Mouse (Mus musculus) retina, embryonic 14.5 days (tissue): ENCODE data around the gene Brdt.
A peak's percentile ranks its signal among the peaks of the same experiment; 100 is the strongest.

ENCODE experiments used
- DNase-seq: peaks from one replicate; pipeline ENCODE4 v3.0.0-alpha.2; 2015; ENCODE audit warnings: low spot score

Gene Brdt

DNA sequence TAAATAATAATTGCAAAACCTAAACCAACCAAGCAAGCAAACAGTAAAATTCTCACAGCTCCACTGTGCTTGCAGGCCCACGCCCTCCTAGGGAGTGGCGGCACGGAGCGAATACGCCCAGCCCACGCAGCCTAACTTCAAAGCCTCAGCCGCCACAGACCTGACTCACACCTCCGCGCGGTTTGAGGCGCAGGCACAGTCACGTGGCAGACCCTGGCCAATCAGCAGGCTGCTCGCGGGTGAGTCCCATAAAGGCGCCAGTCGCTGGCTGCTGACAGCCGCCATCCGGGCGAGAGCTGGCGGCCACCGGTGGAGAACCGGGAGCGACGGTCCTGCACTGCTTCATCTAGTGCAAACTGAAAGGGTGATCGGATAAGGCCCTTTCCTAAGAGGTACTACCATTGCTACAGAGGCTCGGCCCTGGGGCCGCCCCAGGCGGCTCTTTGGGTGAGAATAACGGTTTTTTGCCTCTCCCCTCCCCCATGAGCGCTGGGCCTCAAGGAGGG is at the start of gene Brdt:
Gene Brdt, plus strand, starts transcription at position 244 of the 506 bp plus-strand sequence.
- DNase-seq = no peak

DNA sequence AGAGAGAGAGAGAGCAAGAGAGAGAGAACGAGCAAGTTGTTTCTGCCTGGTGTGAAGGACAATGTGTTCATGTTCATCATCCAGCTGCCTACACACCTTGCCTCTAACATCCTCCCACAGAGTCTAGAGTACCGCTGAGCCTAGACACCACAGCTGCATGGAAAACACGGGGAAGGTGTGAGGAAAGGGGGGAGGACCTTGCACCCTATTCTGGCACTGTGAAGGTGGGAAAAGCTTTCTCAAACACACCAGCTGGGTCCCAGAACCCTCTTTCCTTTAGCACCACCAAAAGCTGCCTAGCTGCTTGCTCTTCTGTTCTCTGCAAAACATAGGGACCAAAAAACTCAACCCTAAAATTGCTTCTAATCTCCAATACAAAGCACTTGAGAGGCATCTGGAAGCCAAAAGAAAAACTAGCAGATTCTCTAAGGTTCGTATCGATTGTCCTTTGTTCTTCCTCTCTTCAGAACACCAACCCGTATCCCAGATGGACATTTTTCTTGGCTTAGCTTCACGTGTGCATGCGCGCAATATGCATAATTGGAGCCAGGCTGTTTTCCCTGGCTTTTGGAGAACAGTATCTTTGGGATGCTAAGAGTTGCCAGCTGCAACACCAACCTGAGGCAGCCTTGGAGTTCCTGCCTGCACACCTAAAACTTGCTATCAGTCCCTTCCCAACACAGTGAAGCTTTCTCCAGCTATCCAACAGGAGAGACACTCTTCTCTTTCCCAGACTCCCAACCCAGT is 48.2 kb upstream of the Brdt start:
- DNase-seq = no peak

DNA sequence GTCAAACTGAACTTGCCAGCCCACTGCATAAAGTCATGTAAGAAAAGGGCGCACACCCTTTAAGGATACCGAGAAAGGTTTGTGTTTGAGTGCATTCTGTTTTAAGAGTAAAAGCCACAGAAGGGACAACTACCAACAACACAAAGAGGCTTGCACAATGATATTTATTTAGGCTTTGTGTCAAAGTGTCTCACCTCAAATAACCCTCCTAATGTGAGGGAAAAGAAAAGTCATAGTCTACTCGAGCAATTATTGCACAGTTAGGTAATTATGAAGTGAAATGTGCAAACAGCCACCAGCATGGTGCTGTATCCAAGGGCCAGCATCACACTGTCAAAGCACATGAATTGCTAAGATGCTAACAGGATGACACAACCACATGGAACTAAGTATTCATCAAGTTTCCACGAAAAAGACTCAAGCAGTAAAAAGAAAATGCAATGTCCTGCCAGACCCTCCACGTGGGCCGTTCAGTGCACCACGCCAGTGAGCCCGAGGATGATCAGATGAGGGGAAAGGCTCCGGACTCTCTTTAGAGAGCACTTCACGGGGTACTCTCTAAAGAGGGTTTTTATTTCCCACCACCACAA is 46.9 kb upstream of the Brdt start:
- no peak for DNase-seq

DNA sequence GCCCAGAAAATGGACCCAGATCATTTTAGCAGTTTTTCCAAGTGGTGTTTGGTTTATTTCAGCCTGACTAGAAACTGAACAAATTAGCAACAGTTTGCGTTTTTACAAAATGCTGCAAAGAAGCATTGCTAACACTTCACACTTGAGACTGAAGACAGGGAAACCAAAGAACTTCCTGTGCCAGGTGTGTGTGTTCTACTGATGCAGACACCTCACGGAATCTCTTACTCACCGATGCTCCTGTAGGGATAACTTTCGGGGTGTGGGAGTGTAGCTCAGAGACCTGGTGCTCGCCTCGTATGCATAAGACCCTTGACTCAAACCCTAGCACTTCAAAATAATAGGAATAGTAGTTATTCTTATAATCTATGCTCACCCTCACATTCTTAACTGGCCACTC is 45.4 kb upstream of the Brdt start:
- no peak for DNase-seq

DNA sequence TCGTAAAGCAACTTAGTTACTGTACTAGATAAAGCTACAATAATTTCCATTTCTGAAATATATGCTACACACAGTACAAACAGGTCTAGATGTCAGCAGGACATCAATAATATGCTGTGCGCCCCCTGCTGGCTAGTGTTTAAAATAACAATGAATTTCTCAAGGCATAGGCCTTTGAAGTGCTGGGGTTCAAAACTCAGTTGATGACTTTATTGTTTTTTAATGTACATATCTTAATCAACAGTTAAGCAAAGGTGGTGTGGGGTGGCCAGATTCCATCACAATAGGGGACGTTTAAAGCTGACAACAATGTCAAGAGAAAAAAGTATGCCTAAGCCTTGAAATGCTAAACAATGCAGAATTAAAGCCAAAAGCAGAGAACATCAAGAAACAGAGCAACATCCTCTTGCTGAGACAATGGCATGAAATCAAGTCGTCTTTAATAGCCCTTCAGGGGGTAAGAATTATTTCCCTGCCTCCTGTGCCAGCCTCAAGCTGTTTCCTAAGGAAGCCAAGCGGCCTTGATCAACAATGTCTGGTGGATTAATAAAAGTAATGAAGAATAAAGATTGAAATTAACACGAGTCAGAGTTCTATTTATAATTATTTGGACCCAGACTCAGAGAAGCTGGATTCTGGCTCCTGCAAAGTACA is 43.6 kb upstream of the Brdt start:
- DNase-seq = peak; percentile 86

DNA sequence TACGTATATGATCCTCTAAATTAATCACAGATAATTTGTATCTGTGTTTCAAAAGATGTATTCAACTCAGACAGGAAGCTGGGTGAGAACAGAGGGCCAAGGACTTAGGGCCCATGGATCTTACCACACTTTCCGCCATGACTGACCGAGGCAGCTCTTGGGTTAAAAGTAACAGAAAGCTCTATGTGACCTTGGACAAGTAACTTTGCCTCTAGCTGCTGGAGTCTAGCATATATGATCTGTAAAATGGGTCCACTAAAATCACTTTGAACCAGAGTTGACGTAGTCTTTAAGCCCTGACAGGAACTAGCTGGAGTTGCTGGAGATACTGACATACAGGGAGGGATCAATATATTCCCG is 43.1 kb upstream of the Brdt start:
- DNase-seq = peak; percentile 2

DNA sequence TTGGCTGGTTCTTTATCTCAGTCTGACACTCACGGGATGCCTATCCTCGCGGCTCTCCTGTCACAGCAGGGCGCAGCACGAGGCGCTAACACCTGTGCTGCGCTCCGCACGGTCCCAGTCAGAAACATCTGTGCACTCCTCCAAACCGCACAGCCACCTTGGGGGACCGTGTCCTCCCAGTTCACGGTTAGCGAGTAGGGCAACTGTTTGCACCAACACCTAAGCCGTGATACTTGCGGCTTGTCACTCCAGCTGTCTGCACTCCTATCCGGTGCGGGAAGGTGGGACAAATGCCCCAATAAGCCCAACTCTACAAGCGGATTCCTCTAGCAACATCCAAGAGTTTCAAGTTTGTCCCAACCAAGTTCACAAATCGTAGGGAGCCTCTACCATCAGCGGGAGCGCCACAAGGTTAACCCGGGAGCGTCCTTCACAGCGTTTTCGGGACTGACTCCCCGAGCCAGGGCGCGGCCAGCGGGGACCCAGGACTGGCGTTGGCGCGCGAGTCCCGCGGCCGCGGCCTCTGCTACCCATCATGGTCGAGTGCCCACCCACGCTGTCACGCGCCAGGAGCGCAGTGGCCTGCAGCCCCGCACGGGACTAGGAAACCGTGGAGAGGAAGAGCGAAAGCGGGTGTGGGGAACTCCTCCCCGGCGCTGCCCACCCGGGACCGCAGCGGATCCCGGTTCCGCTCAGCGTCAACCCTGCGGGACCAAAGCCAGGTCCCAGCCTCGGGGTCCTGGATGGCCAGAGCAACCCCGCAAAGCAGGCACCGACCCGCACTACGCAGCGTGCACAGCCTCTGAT is 42.3 kb upstream of the Brdt start:
- DNase-seq = peak; percentile 52

DNA sequence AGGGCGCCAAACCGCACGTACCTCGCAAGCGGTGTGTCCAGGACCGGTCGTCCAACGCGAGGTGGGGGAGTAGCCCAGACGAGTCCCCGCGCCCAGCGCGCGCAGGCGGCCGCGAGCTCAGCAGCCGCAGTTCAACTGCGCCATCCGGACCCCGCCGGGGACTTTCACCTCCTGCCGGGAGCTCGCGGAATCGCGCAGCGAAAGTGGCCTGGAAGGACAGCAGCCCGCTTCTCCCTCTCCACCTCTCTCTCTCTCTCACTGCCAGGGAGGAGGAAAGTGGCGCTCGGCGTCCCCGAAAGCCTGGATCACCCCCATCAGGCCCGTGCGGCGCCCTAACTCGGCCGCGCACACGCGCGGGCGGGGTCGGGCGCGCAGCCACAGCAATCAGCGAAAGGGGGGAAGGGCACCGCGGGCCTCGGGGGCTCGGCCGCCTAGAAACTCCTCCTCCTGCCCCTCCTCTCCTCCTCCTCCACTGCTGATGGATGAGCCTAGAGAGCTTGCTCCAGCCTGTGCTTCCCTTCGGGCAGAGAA is 41.7 kb upstream of the Brdt start, which contains the start of gene Tgfbr3:
Gene Tgfbr3, minus strand, starts transcription at position 396 of the 531 bp plus-strand sequence.
- peak; percentile 82 for DNase-seq

DNA sequence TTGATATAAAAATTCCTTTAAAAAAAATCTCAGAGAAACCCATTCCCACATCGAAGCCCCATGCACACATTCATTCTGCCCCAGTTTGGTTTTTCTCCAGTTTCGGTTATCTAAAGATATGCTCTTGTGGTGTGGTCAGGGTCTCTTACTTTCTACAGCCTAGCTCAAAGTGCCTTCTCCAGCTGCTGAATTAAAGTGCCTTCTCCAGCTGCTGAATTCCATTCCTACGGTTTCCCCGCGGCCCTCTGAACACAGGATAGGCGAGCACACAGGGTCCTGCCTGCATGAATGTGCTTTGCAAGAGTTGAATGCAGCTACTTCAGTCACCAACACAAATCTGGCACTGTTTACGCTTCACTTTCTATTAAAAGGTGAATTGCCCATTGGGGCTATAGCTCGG is 41.0 kb upstream of the Brdt start:
- no peak for DNase-seq

DNA sequence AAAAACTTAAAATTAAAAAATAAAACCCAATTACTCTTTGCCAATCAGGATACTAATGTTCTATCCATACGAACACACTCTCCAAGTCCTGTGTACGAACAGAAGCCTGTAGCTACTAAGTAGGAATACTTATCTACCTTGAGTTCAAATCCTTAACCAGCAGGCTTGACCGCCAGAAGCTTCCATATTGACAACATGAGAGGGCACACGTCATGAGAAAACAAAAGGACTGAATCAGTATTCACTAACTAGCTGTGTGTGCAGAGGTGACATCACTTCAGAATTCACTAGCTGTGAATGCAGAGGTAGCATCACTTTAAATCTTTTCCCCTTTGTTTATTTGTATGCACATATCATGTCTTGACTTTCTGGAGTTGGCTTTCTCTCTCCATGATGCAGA is 36.9 kb upstream of the Brdt start:
- DNase-seq = no peak

DNA sequence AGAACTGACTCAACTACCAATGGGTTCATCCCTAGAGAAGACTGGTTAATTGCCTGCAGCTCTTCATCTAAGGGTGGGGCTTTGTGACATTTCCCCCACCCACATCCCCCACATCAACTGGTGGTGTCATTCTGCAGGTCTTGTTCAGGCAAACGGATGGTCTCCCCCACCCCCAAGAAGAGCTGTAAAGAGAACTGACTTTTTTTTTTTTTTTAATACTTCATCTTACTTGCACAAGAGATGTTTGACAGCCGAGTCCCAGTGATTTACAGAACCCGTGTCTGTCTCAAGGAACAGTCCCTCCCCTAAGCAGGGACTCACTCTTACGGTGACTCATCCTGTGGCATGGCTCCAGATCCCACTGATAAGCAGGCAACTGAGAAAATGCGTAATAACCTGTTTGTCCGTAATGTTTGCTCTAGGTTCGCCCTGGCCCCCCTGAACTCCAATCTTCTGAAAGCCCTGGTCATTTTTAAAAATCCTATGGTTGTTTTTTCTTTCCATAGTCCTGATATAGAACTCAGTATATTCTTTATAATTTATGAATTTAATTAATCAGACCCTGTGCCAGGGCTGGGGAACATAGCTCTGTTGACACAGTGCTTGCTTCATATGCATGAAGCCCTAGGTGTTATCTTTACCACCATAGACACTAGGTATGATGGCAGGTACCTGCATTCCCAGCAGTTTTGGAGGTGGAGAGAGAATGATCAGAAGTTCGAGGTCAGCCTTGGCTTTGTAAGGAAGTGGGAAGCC is 35.7 kb upstream of the Brdt start:
- no peak for DNase-seq

DNA sequence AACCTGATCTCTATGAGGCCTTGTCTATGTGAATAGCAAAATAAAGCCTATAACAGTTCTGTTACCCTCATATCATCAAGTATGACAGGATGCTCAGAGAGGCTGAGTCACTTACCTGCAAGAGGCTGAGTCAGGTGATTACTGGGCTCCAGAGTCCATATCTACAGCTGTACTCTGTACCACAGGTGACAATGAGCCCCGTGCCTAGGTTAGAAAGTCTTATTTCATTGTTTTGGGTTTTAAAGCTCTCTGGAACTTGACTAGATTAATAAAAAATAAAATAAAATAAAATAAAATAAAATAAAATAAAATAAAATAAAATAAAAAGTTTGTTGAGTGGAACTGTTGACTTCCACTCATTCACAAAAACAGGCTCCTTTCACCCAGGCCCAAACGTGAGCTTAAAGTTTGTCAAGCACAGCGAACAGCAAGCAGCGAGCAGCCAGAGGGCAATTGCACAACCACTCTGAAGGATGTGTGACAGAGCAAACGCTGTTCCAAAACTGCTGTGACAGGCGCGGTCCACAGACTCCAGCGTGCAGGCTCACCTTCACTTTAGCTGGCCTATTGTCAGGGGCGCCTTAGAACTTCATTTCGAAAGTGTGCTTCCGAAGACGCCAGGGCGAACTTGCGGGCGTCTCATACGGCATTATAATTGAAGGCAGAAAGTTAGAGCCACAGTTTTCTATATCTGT is 35.0 kb upstream of the Brdt start:
- DNase-seq = no peak

DNA sequence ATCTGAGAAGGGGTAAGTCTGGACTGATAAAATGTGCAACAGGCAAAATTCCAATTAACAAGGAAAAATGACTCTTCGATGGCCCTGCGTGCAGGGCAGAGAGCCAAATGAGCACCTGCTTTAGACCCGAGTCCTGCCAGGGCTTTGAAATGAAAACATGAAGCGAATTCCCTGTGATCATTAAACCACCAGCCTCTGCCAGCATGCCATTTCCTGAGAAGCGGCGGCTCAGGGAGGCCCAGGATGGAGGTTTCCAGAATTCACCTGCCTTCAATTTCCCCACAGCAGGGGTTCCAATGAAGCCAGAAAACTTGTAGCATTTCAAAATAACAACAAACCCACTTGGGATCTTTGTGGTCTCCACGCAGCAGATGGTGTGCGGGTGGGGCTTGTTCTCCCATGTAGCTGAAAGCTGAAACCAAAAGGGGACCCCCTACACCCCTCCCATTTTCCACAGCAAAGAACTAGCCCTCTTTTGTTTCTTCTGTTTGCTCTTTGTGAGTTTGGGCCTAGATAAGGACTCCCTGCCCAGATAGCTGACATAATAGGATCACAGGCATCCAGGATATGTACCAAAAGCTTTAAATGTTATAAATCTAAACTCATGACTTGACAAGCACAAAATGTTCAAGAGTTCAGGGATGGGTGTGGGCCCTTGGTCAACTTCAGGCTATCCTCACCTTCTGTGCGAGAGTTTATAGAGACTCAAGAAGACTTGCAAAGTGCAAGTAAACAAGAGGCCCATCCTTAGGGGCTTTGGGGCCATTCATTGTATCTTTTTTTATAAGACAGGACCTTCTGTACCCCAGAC is 34.2 kb upstream of the Brdt start:
- DNase-seq = no peak

DNA sequence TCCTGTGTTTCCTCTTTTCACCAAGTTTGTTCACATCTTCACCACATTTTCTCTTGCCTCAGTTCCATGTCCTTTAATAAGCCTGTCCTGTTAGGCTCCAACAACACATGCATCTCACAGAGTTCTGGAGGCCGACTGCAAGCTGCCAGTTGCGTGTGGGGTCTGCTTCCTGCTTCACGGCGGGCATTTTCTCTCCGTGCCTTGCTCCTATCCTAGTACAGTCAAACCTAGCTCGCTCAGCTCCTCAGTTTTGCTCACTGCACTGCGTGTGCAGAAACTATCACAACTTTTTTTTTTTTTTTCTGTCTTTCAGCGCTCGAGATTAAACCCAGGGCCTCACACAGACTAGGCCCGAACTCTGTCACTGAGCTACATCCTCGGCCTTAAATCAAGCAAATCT is 32.1 kb upstream of the Brdt start:
- DNase-seq = no peak

DNA sequence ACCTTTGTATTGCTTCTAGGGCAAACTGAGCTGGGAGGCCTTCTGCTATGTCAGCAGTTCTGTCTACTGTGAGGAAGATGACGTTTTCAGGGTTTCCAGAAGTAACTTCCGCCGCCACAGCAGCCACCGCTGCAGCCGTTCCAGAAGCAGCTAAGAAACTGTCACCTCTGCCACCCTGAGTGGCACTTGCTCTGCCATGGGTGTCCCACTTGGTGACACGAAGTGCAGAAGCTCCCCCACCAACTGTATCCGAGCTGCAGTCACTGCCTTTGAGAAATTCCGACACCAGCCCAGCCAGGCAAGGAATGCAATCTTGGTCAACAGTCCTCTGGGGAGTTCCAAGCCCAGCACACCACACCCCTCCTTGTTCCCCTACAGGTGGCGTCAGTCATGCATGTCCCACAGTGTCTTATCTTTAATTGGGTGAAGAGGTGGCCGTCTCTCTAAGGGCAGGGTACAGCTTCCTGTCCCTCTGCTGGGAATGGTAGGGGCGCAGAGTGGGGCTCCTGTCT is 27.6 kb upstream of the Brdt start:
- DNase-seq = no peak

DNA sequence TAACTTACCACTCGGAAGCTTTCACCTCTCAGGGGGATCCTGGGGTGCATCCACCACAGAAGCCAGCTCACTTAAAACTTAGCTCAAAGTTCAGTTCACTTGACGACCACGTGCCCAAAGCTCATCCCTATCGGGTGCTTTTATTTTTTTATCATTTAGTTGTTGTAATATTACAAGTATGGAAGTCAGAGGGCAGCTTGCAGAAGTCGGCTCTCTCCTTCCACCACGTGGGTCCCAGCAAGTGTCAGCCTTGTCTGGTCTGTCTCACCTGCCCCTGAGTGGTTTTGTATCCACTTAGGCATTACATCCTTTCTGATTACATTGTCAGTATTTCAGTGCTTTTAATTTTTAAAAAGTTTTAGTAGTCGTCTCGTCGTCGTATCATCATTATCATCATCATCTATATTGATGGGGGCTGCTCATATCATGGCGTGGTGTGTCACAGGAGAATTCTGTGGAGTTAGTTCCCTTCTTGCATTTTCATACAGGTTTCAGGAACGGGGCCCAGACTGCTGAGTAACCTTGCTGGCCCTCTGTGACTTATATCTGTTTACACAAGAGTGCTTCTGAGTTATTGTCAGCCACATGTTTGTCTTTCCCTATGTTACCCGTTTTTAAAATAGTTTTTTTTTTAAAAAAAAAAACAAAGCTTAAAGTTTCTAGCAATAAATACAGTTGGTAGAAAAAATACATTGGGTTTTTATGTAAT is 26.7 kb upstream of the Brdt start:
- no peak for DNase-seq

DNA sequence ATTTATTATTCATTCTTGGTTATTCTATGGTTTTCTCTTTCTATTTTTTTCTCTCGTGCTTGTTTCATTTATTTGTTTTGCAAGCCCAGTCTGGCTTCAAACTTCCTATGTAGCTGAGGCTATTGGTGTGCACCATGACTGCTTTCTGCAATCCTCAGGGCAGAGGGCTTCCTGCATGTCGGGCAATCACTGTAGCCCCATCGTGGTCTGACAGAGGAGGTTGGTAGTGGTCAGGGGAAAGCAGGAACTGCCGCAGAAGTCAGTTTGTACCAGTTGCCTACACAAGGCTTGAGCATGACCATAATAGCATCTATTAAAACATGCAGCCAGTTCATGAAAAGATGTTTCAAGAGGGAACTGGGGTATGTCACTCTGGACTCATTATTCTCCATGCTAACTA is 23.5 kb upstream of the Brdt start:
- DNase-seq = no peak

DNA sequence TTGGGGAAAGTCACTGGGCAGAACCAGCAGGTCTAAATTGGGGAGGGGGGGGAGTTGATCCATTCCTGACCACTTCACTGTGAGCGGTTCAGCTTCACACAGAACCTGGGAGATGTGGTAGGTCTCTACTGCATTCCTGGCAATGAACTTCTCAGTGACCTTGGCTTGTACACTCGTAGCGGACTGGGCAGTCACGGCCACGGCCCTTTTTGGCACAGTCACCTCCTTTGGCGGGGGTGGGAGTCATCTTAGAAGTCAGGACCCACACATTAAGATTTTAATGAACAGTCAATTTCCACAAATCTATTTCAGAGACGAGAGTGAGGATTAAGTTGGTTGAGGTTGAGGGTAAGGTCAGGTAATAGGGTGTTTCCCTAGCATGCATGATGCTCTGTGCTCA is 13.8 kb upstream of the Brdt start:
- no peak for DNase-seq

DNA sequence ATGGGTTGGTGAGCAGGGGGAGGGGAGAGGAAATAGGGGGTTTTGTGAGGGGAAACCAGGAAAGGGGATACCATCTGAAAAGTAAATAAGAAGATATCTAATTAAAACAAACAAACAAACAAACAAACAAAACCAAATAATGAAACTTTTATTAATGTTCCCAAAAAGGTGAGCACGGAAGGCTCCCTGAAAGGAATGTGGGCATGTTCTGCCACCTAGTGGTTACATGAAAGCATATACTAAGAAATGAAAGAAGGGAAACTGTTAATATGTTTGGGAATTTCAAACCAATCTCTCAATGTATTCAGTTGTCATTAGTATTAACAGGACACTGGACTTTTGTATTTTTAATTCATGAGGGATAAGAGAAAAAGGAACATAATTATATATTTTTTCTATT is 10.3 kb upstream of the Brdt start:
- peak; percentile 76 for DNase-seq
